Mouse (Mus musculus) megakaryocyte-erythroid progenitor cell, adult 5-6 weeks (primary cell): ENCODE measurements around the gene Trim11. TPM values are rescaled to one million over a fixed set of nuclear protein-coding genes. Genes with fewer than 3 reads are reported as not detected.

Experiments used
- ATAC-seq: replicated peaks from 2 replicates; pipeline ENCODE4 v1.8.0; 2016; ENCODE audit warnings: mild to moderate bottlenecking, inconsistent platforms; ENCODE audit not compliant: severe bottlenecking, poor library complexity, low FRiP score, low TSS enrichment
- total RNA-seq, 2 experiments: library from RNA; stranded (forward) in 1 of 2; stranded (reverse) in 1 of 2; fragments of 200-1000, 215-1000 nt in 1 of 2; fragments of >200 nt in 1 of 2; fragmentation: Nextera tagmentation in 1 of 2; gene quantifications; 2 replicates each; pipeline ENCODE4 v1.2.3; 2014 to 2017

Gene Trim11
- total RNA-seq, 2 experiments from 2014 or later, result 13.9 to 28.2 TPM

DNA sequence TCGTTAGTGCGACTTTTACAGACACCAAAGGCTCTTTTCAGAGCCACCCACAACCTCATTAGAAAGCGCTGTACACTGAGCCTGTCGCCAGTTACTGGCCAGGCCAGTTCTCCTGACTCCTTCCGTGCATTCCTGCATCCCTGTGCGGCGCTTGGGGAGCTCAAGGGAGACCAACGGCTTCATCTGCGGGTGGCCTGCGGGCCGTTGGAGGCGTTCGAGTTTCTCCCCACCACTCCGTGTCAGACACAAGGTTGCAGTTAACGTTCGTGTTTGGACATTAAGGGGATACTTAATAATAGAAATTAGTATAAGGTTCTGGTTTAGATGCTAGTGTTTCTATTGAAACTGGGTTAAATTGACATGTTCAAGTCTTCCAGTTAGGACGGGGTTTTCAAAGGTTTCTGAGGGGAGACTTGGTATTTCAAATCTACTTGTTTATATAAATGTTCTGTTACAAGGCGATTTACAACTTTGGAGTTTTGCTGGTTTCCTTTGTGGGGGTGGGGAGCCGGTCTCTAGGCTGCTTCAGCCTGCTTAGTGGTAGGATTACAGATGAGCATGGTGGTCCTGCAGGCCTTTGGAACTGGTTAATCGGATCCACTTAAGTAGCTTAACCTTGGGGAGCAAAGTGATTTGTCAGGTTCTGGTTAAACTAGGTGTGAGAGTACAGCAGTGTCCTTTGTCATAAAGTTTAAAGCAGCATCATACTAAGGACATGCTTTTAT, 22.6 kb upstream of the Trim11 start:
- ATAC-seq, result no peak

DNA sequence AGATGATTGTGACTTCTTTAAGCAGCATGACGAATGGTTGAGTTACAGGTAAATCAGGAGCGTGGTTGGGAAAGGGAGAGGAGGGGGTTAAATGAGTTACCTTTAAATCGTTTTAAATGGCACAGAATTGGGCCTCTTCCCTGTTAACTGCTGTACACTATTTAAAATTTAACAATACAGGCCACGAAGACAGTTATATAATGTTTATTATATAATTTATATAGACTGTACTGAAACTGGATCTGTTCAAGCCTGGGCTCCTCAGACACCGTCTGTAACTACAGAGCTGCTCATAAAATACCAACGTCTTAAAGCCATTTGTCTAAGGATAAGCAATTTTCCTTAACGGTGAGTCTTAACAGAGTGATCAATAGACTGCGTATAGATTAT, 22.0 kb upstream of the Trim11 start:
- ATAC-seq, result no peak

DNA sequence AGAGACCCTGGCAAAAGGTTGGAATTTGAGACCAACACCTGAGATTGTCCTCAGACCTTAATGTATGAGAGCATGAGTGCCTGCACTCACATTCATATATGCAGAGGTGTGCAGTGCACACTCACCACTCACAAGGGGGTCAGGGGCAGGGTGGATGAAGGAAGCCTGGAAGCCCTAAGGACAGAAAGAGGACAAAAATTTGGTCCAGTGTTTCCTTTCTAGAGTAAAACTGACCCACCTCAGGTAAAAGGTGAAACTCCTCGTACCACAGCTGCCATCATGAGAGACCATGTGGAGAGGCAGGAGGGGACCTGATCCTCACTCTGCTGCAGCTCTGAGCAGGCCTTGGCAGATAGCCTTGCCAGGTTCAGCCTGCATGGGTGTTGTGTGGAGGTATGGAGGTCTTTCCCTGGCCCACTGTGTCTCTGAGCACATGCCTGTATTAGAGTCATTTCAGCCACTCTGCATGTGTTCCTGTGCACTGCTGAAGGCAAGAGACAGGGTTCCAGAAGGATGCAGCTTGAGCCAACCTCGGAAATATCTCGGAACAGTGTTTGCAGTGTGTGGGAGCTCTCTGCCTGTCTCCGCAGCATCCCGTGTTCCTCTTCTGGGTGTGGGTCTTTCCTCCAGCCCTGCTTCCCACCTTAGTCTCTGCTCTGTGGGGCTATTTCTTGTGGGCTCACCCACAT, 20.5 kb upstream of the Trim11 start:
- no peak for ATAC-seq

DNA sequence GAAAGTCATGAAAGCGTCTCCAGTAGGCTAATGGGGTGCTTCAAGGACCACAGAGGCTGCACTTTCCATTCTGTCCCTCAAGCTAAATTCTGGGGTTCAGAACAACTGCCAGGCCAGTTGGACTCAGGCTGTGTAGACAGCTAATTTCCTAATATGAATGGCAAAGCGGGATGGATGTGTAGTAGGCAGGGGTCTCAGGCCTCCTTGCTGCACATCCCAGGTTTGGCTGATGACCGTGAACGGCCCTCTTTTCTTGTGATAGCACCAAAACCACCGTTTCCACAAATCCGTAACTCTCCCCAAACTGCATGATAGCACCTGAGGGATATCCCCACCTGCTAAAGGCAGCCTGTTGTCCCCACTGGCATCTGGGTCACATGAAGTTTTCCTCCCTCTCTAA, 19.4 kb upstream of the Trim11 start:
- ATAC-seq, result no peak

DNA sequence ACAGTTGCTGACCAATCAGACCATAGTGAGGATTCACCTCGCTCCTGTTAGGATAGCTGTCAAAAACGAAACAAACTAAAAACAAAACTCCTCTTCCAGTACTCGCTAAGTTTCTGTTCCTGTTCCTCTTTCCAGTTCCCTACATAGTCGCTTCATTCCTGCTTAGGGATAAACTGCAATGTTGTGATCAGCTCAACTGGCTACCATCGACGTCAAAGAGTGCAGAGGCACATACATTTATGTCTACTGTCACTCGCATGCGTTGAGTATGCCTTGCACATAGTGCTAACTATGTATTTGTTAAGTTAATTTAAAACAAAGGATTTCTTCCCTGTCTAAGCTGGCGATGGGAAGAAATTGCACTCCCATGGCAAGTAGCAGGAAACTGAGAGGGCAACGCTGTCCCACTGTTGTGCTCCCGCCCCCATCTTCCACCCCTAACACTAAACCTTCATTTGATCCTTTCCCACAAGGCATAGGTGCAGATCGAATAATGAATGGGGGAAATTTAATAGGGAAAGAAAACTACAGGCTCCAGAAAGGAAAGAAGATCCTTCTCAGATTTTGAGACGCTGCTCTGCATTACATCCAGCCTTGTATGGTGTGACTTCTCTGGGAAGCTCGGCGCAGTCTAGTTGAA, 18.6 kb upstream of the Trim11 start:
- no peak for ATAC-seq

DNA sequence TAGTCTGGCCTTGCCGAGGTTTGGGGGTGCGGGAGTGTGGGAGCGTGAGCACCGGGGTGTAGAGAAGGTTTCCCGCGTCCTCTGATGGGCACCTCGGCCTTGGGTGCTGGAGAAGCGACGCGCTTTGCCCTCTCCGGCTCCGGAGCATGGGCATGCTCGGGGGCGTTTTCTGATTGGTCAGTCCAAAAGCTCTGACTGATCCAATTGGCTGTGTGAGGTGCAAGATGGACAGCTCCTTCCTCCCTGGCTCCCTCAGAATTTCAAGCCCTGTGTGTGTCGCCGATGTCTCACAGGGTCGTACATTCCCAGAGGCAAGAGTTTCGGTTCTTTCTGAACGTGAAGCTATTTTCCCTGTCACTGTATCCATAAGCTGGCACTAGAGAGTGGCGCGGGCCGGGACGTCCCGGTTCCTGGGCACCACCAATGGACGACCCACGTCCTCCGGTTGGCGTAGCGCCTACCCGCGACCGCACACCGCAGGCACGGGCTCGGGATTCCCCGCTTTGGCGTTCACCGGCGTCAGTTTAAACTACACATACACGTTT, 17.9 kb upstream of the Trim11 start:
- peak; percentile 79 for ATAC-seq

DNA sequence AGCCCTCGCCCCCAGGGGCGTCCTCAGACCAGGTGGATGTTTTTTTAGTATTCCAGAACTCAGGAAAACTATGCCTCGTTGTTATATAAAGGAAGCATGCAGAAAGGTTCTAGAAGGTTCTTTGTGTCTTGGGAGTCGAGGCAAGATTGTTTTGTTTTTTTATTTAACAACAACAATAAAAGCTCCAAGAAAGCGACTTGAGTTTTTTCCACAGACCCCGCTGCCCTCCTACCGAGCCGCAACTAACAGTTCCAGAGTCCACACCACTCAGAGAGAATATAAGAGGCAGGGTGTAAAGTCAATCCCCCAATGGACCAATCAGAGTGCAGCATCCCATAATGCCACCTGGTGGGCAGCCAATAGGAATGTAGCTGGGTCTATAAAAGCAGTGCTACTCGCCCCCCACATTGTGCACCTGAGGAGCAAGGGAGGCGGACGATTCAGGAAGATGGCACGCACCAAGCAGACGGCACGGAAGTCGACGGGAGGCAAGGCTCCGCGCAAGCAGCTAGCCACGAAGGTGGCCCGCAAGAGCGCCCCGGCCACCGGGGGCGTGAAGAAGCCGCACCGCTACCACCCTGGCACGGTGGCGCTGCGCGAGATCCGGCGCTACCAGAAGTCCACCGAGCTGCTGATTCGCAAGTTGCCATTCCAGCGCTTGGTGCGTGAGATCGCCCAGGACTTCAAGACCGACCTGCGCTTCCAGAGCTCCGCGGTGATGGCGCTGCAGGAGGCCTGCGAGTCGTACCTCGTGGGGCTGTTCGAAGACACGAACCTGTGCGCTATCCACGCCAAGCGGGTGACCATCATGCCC, 16.3 kb upstream of the Trim11 start:
- ATAC-seq, result no peak

DNA sequence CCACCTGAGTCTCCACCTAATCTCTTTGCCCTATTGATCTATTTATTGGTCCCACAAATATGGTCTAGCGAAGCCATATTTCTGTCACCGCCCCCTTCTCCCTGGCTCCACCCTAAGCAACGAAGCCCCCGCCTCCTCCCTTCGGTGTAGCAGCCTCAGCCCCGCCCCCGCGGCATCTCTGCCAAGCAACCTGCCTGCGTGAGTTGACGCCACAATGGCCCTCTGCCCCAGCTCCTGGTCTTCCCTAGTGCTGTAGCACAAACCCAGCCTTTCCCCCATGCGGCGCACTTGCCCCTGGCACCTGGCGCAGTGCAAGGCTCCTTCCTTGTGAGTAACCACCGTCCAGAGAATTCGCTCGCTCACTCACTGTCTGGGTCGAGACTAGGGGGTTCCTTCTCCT, 14.3 kb upstream of the Trim11 start:
- peak; percentile 29; the same call in 1 of the 2 replicates for ATAC-seq

DNA sequence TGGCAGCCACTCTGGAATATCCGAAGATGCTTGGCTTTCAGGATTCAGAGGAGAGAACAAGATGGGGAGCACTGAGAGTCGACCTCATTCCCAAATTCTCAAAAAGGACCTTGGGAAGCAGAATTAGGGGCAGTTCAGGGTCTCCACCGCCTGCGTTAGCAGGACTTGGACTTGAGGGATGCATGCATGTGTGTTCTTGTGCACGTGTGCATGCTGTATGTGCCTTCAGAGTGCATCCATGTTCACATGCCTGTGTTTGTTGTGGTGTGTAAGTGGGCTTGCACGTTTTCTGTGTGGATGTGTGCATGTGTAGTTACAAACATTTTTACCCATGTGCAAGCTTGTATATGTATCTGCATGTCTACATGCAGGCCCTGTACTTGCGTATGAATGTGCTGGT, 13.7 kb upstream of the Trim11 start:
- ATAC-seq, result no peak

DNA sequence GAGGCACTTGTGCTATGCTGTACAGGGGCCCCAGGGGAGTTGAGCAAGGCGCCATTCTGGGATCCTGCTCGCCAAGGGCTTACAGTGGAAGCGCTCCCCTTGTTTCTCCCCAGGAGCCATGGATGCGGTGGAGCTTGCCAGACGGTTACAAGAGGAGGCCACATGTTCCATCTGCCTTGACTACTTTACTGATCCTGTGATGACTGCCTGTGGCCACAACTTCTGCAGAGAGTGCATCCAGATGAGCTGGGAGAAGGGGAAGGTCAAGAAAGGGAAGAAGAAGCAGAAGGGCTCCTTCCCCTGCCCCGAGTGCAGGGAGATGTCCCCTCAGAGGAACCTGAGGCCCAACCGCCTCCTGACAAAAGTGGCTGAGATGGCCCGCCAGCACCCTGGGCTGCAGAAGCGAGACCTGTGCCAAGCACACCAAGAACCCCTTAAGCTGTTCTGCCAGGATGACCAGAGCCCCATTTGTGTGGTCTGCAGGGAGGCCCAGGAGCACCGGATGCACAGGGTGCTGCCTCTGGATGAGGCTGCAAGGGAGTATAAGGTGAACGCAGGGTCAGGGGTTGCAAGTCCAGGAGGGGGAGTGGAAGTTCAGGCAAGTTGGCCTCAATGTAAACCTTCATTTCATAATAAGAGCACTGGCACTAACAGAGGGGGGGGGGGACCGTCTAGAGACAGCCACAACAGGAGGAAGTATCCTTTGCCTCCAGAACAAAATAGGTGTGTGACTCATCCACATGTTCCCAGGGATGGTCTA, 12.7 kb upstream of the Trim11 start:
- no peak for ATAC-seq

DNA sequence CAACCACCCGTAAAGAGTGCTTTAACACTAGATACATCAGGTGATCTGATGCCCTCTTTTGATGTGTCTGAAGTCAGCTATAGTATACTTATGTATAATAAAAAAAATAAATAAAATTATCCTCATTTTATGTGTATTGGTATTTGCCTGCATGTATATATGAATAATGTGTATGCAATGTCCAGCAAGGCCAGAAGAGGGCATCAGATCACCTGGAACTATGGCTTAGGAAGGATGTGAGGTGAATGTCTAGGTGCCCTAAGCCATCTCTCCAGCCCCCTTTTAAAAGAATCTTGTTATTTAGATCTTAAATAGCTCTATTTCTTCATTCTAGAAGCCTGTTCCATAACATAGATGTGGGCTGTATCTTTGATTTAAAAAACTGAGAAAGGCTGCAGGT, 10.5 kb upstream of the Trim11 start:
- ATAC-seq, result no peak

DNA sequence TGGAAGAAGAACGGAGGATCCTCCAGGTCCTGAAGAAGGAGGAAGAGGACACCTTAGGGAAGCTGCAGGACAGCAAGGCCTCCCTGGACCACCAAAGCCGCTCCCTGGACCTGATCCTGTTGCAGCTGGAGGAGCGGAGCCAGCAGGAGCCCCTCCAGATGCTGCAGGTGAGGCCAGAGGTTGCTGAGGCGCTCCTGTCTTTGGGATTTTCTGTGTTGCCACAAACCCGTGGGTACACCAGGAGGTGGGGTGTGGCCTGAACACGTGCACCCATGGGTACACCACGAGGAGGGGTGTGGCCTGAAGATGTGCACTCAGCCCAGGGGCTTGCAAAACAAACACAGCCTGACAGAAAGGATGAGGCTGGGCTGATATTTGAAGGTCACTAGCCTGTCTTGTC, 9.3 kb upstream of the Trim11 start:
- no peak for ATAC-seq

DNA sequence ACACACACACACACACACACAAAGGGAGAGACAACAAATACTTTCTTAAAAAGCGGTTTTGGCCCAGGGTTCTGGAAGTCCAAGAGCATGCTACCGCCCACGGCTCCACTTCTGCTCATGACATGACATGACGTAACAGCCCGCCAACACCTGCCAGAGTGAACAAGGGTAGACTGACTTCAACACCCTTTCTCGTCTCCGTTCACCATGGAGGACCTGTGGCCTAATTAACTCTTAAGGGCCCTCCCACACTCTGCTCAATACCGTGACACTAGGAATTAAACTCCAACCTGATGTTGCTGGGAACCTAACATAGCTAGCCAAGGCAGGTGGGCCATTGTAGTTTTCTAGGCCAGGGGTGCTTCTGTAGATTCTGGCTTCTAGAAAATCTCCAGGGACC, 8.9 kb upstream of the Trim11 start:
- ATAC-seq, result no peak

DNA sequence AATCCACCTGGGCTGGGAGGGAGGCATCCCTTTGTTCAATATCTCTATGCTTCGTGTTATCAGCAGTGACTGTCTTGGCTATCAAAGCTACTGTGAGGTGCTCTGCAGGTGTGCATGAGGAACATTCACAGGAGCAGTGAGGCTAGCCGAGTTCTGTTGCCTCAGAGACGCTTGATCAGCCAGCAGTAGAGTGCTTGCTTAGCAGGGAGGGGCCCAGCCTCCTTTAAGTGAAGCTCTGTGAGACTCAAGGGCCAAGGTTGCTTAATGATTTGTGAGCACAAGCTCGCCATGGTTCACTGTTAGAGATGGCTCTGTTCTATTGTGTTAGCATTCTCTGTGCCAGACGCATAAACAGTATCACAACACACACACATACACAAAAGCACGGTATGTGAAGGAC, 8.2 kb upstream of the Trim11 start:
- no peak for ATAC-seq

DNA sequence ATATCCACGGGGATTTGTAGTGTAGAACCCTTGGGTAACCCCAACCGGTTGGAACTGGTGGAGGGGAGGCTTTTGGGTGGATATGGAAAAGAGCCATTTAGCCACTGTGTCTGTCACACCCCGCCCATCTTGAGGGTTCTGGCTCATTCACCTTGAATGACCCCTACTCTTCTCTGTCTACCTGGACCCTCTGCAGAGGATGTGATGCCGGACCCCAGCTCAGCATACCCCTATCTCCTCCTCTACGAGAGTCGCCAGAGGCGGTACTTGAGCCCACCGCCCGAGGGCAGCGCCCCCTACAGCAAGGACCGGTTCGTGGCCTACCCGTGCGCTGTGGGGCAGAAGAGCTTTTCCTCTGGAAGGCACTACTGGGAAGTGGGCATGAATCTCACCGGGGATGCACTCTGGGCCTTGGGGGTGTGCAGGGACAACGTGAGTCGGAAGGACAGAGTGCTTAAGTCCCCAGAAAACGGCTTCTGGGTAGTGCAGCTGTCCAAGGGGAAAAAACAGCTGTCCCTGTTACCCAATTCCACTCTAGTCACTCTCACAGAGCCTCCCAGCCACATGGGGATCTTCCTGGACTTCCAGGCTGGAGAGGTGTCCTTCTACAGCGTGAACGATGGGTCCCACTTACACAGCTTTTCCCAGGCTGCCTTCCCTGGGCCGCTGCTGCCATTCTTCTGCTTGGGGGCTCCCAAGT, 6.9 kb upstream of the Trim11 start:
- ATAC-seq, result no peak

DNA sequence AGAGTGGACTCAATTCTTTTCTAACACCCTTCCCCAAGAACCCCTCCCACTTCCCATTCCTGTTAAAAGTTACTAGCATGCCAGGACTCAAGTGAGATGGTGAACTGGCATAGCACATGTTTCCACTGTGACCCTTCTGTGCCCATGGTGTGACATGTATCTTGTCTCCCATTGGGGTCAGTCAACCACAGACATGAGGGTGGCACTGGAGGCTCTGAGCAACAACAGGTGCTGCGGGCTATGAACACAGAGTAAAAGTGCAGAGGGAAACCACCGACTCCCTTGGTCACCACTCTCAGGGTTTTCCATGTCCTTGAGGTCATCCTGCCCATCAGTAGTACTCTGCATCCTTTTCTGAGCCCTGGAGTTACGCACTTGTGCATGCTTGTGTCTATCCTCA, 6.1 kb upstream of the Trim11 start:
- ATAC-seq, result no peak

DNA sequence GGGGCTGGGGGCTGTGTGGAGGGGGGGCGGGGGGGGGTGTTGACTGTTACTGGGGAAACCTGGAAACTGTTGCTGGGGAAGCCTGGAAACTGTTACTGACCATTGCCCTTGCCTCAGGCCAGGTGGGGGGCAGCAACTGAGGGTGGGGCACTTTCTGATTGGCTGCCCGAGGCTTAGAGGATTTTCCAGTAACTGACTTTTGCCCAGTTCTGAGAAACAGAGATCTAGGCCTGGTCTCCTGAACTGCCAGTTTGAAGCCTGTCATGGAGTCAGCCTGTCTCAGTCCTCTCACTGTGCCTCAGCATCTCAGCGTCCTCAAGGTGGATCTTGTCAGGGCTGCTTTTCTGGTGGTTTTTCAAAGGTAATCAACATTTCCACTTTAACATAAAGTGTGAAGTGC, 3.5 kb upstream of the Trim11 start:
- no peak for ATAC-seq

DNA sequence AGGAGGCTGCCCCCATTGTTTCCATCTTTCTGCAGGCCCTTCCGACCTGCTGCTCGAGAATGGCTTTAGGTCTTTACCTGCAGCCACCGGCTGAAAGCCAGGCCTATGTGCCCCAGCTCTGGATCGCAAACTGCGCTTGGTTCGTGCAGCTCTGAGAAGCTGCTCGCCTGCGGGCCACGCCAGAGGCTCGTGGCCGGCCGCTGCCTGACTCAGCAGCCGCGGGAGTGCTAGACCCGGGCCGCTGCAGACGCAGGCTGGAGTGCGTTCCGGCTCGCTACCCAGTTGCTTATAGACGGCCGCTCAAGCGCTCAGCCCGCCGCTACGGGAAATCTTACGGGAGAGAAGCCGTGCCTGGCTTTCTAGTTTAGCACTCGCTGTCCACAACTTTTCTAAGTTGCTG, 743 bp upstream of the Trim11 start:
- ATAC-seq, result peak; percentile 29; the same call in 1 of the 2 replicates
